Comparison of ENCODE assay signal across 8 mouse cellular contexts in the genomic region with DNA sequence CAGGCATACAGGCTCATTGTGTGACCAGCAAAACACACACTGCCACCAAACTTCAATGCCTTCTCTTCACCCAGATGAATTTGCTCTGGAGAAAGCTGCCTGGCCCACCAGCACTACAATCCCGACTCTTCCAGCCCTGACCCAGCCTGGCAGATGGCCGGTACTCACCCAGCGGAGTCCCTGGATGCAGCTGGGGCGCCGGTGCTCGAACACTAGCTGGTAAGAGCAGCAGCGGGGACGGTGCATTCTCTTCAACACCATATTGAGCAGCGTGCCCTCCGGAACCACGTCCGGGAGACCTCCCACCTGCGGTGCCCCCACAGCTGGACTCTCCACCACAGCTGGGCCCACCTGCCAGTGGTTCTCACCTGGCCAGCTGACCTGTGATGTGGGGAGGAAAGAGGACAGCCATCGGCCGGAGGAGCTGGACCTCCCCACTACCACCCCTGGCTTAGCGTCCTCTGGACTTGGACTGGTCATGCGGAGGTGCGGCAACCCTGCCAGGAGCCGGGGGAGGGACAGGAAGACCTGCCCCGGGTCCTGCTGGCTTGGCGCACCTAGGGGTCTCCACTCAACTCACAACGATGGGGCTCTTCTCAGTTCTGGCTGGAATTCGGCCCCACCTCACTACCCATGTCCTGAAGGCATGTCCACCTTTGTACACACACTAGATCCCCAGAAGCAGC. TPM values are rescaled to one million over a fixed set of nuclear protein-coding genes. Genes with fewer than 3 reads are reported as not detected.
DNase-seq lines count a peak whose midpoint lies in the region; ATAC-seq and TF ChIP-seq lines count a peak whose summit lies in the region.

No protein-coding gene starts in this region.

- TF ChIP-seq POLR2A in CH12.LX (IDR thresholded peaks at IDR 0.05; ENCODE audit: low read depth, low read length) = no peak
- TF ChIP-seq POLR2A in limb, embryonic 14.5 days (IDR thresholded peaks at IDR 0.05; ENCODE audit: borderline replicate concordance, extremely low read depth, insufficient read depth, insufficient read length) = no peak
- no peak for TF ChIP-seq POLR2A in small intestine, adult 2 months (IDR thresholded peaks at IDR 0.05; ENCODE audit: low read depth, low read length)

- H3K4me3 ChIP-seq in CH12.LX (replicated peaks in 1 of 3; ENCODE audit: low read depth in 2 of 3, low read length in 2 of 3, poor library complexity in 1 of 3) = peak overlapping the region in 2 of 3 experiments; percentile 55 to 64
- H3K4me3 ChIP-seq in hindbrain, embryonic 12.5 days = peak overlapping the region; percentile 34
- H3K4me3 ChIP-seq in limb, embryonic 14.5 days (replicated peaks; ENCODE audit: low read length) = peak overlapping the region; percentile 54
- H3K4me3 ChIP-seq in small intestine, adult 2 months (ENCODE audit: low read depth, low read length) = peak overlapping the region; percentile 70

- no peak overlapping the region for H3K27ac ChIP-seq in CH12.LX (ENCODE audit: insufficient read depth, low read depth)
- peak overlapping the region; percentile 40 for H3K27ac ChIP-seq in hindbrain, embryonic 12.5 days
- no peak overlapping the region; the same call in 1 of the 2 replicates for H3K27ac ChIP-seq in limb, embryonic 14.5 days (replicated peaks; ENCODE audit: low read depth, low read length)
- peak overlapping the region; percentile 63 for H3K27ac ChIP-seq in small intestine, adult 2 months (ENCODE audit: insufficient read depth, low read depth, low read length)

- H3K4me2 ChIP-seq in CH12.LX (ENCODE audit: insufficient read depth, low read depth, poor library complexity, severe bottlenecking) = peak overlapping the region; percentile 79; the same call in 1 of the 2 replicates
- H3K4me2 ChIP-seq in hindbrain, embryonic 12.5 days (replicated peaks) = peak overlapping the region; percentile 68
- H3K4me2 ChIP-seq in limb, embryonic 14.5 days (replicated peaks; ENCODE audit: low read depth, low read length, severe bottlenecking) = peak overlapping the region; percentile 99

- H3K36me3 ChIP-seq in CH12.LX (replicated peaks in 1 of 2; ENCODE audit: control insufficient read depth in 1 of 2, insufficient read depth in 1 of 2, low read length in 1 of 2) = no peaks in the 10 kb centered on the region
- H3K36me3 ChIP-seq in hindbrain, embryonic 12.5 days = no peaks in the 10 kb centered on the region
- no peaks in the 10 kb centered on the region for H3K36me3 ChIP-seq in limb, embryonic 14.5 days (ENCODE audit: control insufficient read depth, insufficient read depth, low read length)
- H3K36me3 ChIP-seq in small intestine, adult 2 months (ENCODE audit: control insufficient read depth, insufficient read depth, low read length) = no peaks in the 10 kb centered on the region

- TF ChIP-seq CTCF in CH12.LX (conservative IDR thresholded peaks at IDR 0.05 in 1 of 2, IDR thresholded peaks at IDR 0.05 in 1 of 2; ENCODE audit: low read depth in 2 of 2, low read length in 2 of 2) = no peak
- TF ChIP-seq CTCF in small intestine, adult 2 months (IDR thresholded peaks at IDR 0.05; ENCODE audit: extremely low read depth, insufficient read length, insufficient replicate concordance, low read depth, low read length) = no peak

- H3K79me2 ChIP-seq in CH12.LX (replicated peaks; ENCODE audit: control insufficient read depth, extremely low read depth, insufficient read depth, poor library complexity, severe bottlenecking) = no peaks in the 10 kb centered on the region

- H3K9me3 ChIP-seq in CH12.LX (replicated peaks; ENCODE audit: low read length) = no peaks in the 10 kb centered on the region
- no peaks in the 10 kb centered on the region for H3K9me3 ChIP-seq in hindbrain, embryonic 12.5 days (replicated peaks)
- H3K9me3 ChIP-seq in limb, embryonic 14.5 days (ENCODE audit: control insufficient read depth, low read length) = no peaks in the 10 kb centered on the region

- 4% methylated on average over 23 of the region's 23 CpGs for WGBS in hindbrain, embryonic 12.5 days
- WGBS in limb, embryonic 14.5 days = 8% methylated on average over 23 of the region's 23 CpGs
- WGBS in small intestine, adult 2 months = 20% methylated on average over 23 of the region's 23 CpGs

- H3K27me3 ChIP-seq in CH12.LX (replicated peaks) = peaks cover 10% of the 10 kb centered on the region
- peaks cover 66% of the 10 kb centered on the region for H3K27me3 ChIP-seq in hindbrain, embryonic 12.5 days
- H3K27me3 ChIP-seq in limb, embryonic 14.5 days (ENCODE audit: control insufficient read depth, insufficient read depth, low read length) = peaks cover 6% of the 10 kb centered on the region; the same call in 1 of the 2 replicates
- peaks cover 21% of the 10 kb centered on the region for H3K27me3 ChIP-seq in small intestine, adult 2 months (ENCODE audit: control insufficient read depth, insufficient read depth, low read length)

- in situ Hi-C loops in CH12.LX (cut with MboI; ENCODE audit: low pct_ligation_motif_present, low pct_unique_long_range_greater_than_20kb, low sequenced_read_pairs) = no loop called here

- peaks cover 30 to 63% of the 10 kb centered on the region in 2 experiments for H3K4me1 ChIP-seq in CH12.LX (ENCODE audit: control insufficient read depth in 1 of 2, insufficient read depth in 2 of 2)
- peaks cover 41% of the 10 kb centered on the region for H3K4me1 ChIP-seq in hindbrain, embryonic 12.5 days
- H3K4me1 ChIP-seq in limb, embryonic 14.5 days (ENCODE audit: control insufficient read depth, insufficient read depth, low read length) = peaks cover 25% of the 10 kb centered on the region
- H3K4me1 ChIP-seq in small intestine, adult 2 months (ENCODE audit: control insufficient read depth, insufficient read depth, insufficient read length, low read length) = peaks cover 9% of the 10 kb centered on the region

- no peak for ATAC-seq in cerebellum, adult (ENCODE audit: insufficient number of reproducible peaks, low FRiP score, low TSS enrichment)
- ATAC-seq in hindbrain, embryonic 12.5 days (ENCODE audit: low FRiP score) = 0 out of 2 replicates have a peak, but pooled peaks have one; percentile 18
- ATAC-seq in limb, embryonic 14.5 days (ENCODE audit: low FRiP score, low read depth) = no peak

- no peak for TF ChIP-seq RAD21 in CH12.LX (IDR thresholded peaks at IDR 0.05; ENCODE audit: low read depth, low read length)

- H3K9ac ChIP-seq in CH12.LX (ENCODE audit: insufficient read depth, low read depth) = no peak overlapping the region
- H3K9ac ChIP-seq in hindbrain, embryonic 12.5 days = peak overlapping the region; percentile 59
- peak overlapping the region; percentile 50 for H3K9ac ChIP-seq in limb, embryonic 14.5 days (ENCODE audit: low read depth, low read length, severe bottlenecking)

- dilution Hi-C loops in CH12.LX (cut with MboI; ENCODE audit: extremely low pct_ligation_motif_present, extremely low pct_unique_long_range_greater_than_20kb, low sequenced_read_pairs) = no loop called here

- TF ChIP-seq EP300 in CH12.LX (IDR thresholded peaks at IDR 0.05; ENCODE audit: low read length) = no peak

- DNase-seq in cerebellum, postnatal 10 days = peak; percentile 75 to 76
- DNase-seq in CH12.LX (ENCODE audit: extremely low read depth) = no peak
- no peak for DNase-seq in limb, embryonic 14.5 days (ENCODE audit: low spot score)
- no peak for DNase-seq in frontal cortex, postnatal 25 days (ENCODE audit: low spot score in 2 of 2)
- DNase-seq in spleen, postnatal 14 days (ENCODE audit: low spot score in 2 of 2) = no peak

TF ChIP-seq in CH12.LX, 34 proteins besides CTCF, POLR2A, EP300 and RAD21:
- no peak for TF ChIP-seq UBTF (IDR thresholded peaks at IDR 0.05; ENCODE audit: low read depth, low read length)
- TF ChIP-seq CHD1 (IDR thresholded peaks at IDR 0.05; ENCODE audit: low read depth, low read length) = no peak
- no peak for TF ChIP-seq JUN (IDR thresholded peaks at IDR 0.05; ENCODE audit: insufficient read depth, low read depth, low read length)
- no peak for TF ChIP-seq ZKSCAN1 (IDR thresholded peaks at IDR 0.05; ENCODE audit: borderline replicate concordance, low read depth, low read length)
- TF ChIP-seq RCOR1 (conservative IDR thresholded peaks at IDR 0.05; ENCODE audit: low read depth, low read length) = no peak

RNA-seq across cellular contexts. Expression of gene Rapgef3, which starts 1.0 kb away (rescaled TPM):
- total RNA-seq in CH12.LX (2012; rRNA removed) (2.8 and 3.4 TPM in 2 replicates), CH12.LX (2014; rRNA removed) (2.2 and 3.2 TPM in 2 replicates)
- polyA plus RNA-seq in CH12.LX (2012; ENCODE audit: insufficient read length, low read depth) = 1.7 and 2.5 TPM in 2 replicates
- polyA plus RNA-seq in hindbrain, embryonic 12.5 days (2016; fragmentation: Nextera tagmentation; extraction: Ambion mirVana) = 9.1 and 10.7 TPM in 2 replicates
- 21.7 and 30.9 TPM in 2 replicates for polyA plus RNA-seq in limb, embryonic 14.5 days (2012; rRNA removed)
- polyA plus RNA-seq in limb, embryonic 14.5 days (2014; fragmentation: Nextera tagmentation; extraction: Ambion mirVana) = 8.0 and 8.4 TPM in 2 replicates
- polyA plus RNA-seq in small intestine, adult 2 months (2012; rRNA removed) = 11.3 and 17.1 TPM in 2 replicates

RNA-seq across cellular contexts. Expression of gene Slc48a1, which starts 11.6 kb away (rescaled TPM):
- total RNA-seq in CH12.LX (2012; rRNA removed) (35.0 and 39.4 TPM in 2 replicates), CH12.LX (2014; rRNA removed) (23.2 and 25.4 TPM in 2 replicates)
- 50.6 and 56.0 TPM in 2 replicates for polyA plus RNA-seq in CH12.LX (2012; ENCODE audit: insufficient read length, low read depth)
- 41.6 and 43.3 TPM in 2 replicates for polyA plus RNA-seq in hindbrain, embryonic 12.5 days (2016; fragmentation: Nextera tagmentation; extraction: Ambion mirVana)
- 23.4 and 29.1 TPM in 2 replicates for polyA plus RNA-seq in limb, embryonic 14.5 days (2012; rRNA removed)
- polyA plus RNA-seq in limb, embryonic 14.5 days (2014; fragmentation: Nextera tagmentation; extraction: Ambion mirVana) = 46.2 and 47.3 TPM in 2 replicates
- polyA plus RNA-seq in small intestine, adult 2 months (2012; rRNA removed) = 20.8 and 22.1 TPM in 2 replicates

RNA-seq across cellular contexts. Expression of gene Endou, which starts 35.6 kb away (rescaled TPM):
- total RNA-seq in CH12.LX (2012; rRNA removed) (38.9 and 49.5 TPM in 2 replicates), CH12.LX (2014; rRNA removed) (60.5 and 66.9 TPM in 2 replicates)
- polyA plus RNA-seq in CH12.LX (2012; ENCODE audit: insufficient read length, low read depth) = 64.0 and 69.8 TPM in 2 replicates
- 0.25 TPM in 2 replicates for polyA plus RNA-seq in hindbrain, embryonic 12.5 days (2016; fragmentation: Nextera tagmentation; extraction: Ambion mirVana)
- polyA plus RNA-seq in limb, embryonic 14.5 days (2012; rRNA removed) = 7.1 and 9.4 TPM in 2 replicates
- polyA plus RNA-seq in limb, embryonic 14.5 days (2014; fragmentation: Nextera tagmentation; extraction: Ambion mirVana) = 8.7 and 11.6 TPM in 2 replicates
- polyA plus RNA-seq in small intestine, adult 2 months (2012; rRNA removed) = 0.24 and 0.51 TPM in 2 replicates

Comparison
In these comparisons a context has a peak if more than half of its experiments do, and no peak if none do; other contexts are left out.
1. DNase-seq: peak in cerebellum, postnatal 10 days (2 of 2); none in CH12.LX (single experiment), limb, embryonic 14.5 days (single experiment), frontal cortex, postnatal 25 days (0 of 2) and spleen, postnatal 14 days (0 of 2).
2. H3K27ac ChIP-seq: peak in hindbrain, embryonic 12.5 days (single experiment) and small intestine, adult 2 months (single experiment); none in CH12.LX (single experiment) and limb, embryonic 14.5 days (single experiment).
3. Peak in every context shown above with its lines, with median percentiles within 50 percentile points of each other: H3K4me2 ChIP-seq and H3K4me3 ChIP-seq.